Mouse (Mus musculus) T-helper 1 cell (primary cell): Measurements from ENCODE around the gene Ucn3.

Experiments
- in situ Hi-C: fragments of 300-600 bp; cut with MboI, MseI; formaldehyde crosslinking; loops from one replicate; pipeline ENCODE4 v1.15.1; 2025; ENCODE audit warnings: high pct_unique_total_duplicates

Ucn3 gene

DNA sequence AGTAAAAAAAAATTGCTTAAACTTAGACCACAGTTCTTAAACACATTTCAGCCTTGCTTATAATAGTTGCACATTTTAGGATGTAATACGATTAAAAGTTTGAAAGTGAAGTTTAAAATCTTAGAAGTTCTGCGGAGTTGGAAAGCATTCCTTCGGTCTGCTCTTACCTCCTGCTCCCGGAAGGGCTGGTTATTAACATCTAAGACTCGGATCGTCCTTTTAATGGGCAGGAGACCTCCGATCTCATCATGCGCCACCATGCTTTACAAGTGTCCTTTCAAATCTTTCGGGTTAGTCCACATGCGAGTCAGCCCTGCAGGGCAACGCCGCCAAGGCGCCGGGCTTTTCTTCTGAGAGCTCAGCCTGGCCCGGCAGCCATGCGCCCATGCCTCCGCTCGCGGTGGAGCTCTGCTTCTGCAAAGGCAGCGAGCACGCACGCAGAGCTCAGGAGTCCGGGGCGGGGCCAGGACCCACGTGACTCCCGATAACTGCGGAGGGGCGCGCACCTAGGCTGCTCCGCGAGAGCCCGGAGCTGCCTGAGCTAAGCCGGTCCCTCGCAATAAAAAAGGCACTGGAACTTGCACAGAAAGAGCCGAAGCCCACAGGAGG lies 51.9 kb downstream of the Ucn3 start:
- in situ Hi-C loops, result no loop called here

DNA sequence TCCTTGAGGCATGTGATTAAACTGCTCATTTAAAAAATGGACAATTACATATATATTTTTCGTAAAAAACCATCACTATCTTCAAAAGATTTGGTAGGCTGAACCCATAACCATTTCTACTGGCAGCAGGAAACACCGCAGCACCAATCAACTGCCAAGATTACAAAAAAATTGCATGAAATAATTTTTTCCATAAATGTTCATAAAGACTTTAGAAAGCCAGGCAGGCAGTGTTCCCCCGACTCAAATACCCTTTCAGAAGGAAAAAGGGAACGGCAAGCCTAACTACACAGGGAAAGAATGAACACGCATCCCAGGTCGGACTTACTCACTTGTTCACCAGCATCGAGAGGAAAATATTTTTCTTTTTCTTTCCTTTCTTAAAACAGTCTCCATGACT lies 52.5 kb downstream of the Ucn3 start:
- in situ Hi-C loops, result no loop called here

DNA sequence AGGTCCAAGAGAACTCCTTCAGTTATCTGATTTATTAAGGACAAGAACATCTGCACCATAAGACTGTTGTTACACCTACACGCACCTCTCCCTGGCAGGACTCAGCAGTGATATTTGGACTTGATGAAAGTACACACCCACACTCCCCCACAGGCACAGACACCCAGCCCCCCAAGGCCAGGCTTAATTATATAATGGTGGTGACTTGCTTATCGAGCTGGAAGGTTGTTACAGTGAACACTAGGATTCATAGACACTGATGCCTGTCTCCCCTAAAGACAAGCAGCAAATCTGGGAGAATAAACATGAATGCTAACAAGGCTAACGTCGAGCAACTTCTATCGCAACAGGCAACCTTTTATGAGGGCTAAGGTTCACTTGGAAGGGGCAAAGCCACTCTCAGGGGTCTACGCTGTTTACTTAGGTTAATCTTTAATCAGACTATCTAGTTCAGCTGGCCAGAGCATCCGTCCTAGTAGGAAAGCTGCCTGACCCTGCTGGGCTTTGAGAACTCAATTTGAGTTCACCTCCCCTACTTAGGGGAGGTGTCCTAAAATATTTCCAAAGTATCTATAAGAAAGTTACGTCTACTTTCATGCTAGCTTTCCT lies 53.6 kb downstream of the Ucn3 start:
- in situ Hi-C loops, result no loop called here
